Mouse (Mus musculus) pancreas, adult 10 weeks (tissue): Measurements from ENCODE around the gene Crebrf. TPM values are rescaled to one million over a fixed set of nuclear protein-coding genes. Genes with fewer than 3 reads are reported as not detected.

Experiments
- polyA plus RNA-seq: library from polyadenylated mRNA; stranded (reverse); fragments of 350-450 nt; fragmentation: Illumina TruSeq; extraction: RNeasy Lipid Tissue Mini Kit (QIAGEN cat#74804); gene quantifications from one replicate; pipeline ENCODE4 v1.2.3, GENCODE M21; 2015; ENCODE audit warnings: low read depth, low replicate concordance; ENCODE audit not compliant: insufficient read depth

Gene Crebrf
- polyA plus RNA-seq: 6.4 TPM

DNA sequence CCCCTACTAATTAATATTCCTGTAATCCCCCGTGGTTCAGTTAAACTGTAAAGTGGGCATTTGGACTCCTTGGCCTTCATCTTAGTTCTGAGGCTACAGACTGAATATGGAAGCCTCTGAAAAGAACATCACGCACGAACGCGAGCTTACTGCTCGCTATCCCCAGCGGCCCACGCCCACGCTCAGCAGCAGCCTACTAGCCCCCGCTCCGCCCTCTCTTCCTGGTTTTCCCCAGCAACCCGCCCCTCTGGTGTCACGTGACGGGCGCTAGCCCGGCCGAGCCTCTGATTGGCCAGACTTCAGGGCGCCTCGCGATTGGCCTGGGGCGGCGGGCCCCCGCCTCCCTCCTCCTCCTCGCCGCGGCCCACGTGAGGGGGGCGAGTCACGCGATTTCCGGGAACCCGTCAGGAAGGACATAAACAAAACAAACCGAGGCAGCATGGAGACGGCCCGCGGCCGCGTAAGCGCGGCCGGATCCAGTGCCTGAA is at the start of gene Crebrf:
Crebrf (plus strand) TSS at position 380 of the 488 bp plus-strand sequence.

DNA sequence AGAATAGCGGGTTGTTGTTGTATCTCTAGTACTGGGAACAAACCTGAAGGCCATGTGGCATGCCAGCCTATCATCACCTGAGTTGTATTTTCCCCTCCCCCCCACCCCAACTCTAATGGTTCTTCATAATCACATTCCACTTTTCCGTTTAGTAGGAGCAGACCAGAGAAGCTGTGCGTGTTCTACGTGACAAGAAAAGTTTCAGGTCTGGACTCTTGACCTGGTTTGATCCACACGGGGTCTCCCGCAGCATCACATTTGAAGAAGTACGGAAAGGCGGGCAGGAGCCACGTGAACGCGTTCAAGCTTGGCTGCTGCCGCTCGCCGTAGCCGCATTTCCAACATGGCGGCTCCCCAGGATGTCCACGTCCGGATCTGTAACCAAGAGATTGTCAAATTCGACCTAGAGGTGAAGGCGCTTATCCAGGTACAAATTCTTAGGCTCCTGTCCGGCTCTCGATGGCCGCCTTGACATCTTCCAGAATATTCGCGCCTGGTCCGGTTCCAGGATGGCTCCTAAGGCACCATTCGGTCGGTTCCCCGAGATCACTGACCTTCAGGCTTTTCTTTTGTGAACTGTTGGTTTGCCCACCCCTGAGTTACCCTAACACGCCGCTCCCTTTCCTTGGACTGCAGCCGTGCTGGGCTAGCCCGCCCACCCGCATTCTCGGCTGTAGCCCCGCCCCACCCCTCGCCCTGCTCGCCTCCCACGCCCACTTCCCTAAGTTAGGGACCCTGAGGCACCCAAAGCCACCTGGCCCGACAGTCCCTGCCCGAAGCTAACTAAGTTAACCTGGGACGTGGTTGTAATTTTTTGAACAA is 65.5 kb downstream of the Crebrf start, which contains the start of gene Bnip1:
Bnip1 (plus strand) TSS at position 317 of the 822 bp plus-strand sequence.

Other genes starting within 250 kb of the Crebrf start
- 21.7 TPM for gene Ergic1, start 154.2 kb upstream of the Crebrf start, polyA plus RNA-seq
- gene Dusp1, start 153.5 kb upstream of the Crebrf start, polyA plus RNA-seq: 40.2 TPM
- 34.8 TPM for gene Atp6v0e, start 52.4 kb upstream of the Crebrf start, polyA plus RNA-seq
- 13.4 TPM for gene Bnip1, start 65.4 kb downstream of the Crebrf start, polyA plus RNA-seq
- gene Nkx2-5, start 129.4 kb downstream of the Crebrf start, polyA plus RNA-seq: not detected
- not detected for gene Kifc5b, start 201.4 kb downstream of the Crebrf start, polyA plus RNA-seq
- 27.8 TPM for gene Phf1, start 217.4 kb downstream of the Crebrf start, polyA plus RNA-seq
- gene Cuta, start 223.9 kb downstream of the Crebrf start, polyA plus RNA-seq: 44.3 TPM
- gene Syngap1, start 225.6 kb downstream of the Crebrf start, polyA plus RNA-seq: 3.6 TPM